Mouse (Mus musculus): ENCODE data around the gene Cacna1c. TPM values are rescaled to one million over a fixed set of nuclear protein-coding genes. Genes with fewer than 3 reads are reported as not detected.

Cacna1c gene
- polyA plus RNA-seq, 1 experiment from 2014 or later, result 2.1 TPM

- DNase-seq (ENCODE audit: low read depth, low spot score), result no peak
- no peak for TF ChIP-seq CTCF (IDR thresholded peaks at IDR 0.05)
- POLR2A ChIA-PET, result no interaction called here
- CTCF ChIA-PET, result no interaction called here
- H3K27me3 ChIP-seq, result no peaks in the 10 kb centered on the region
- no peak for ATAC-seq
- in situ Hi-C loops (cut with MboI; ENCODE audit: low pct_unique_long_range_greater_than_20kb), result no loop called here
These were observed 139.1 kb downstream of the Cacna1c start for GRCm38 (mm10) chr6:119057076-119057479.

GRCm38 (mm10) chr6:119052801-119053200 is 143.4 kb downstream of the Cacna1c start:
- CTCF ChIA-PET, result no interaction called here
- TF ChIP-seq CTCF (IDR thresholded peaks at IDR 0.05), result no peak
- in situ Hi-C loops (cut with MboI; ENCODE audit: low pct_unique_long_range_greater_than_20kb), result no loop called here

GRCm38 (mm10) chr6:119052366-119052765 is 143.9 kb downstream of the Cacna1c start:
- TF ChIP-seq CTCF (IDR thresholded peaks at IDR 0.05), result no peak
- in situ Hi-C loops (cut with MboI; ENCODE audit: low pct_unique_long_range_greater_than_20kb), result no loop called here
- CTCF ChIA-PET, result no interaction called here
- no peaks in the 10 kb centered on the region for H3K27me3 ChIP-seq
- POLR2A ChIA-PET, result no interaction called here
- ATAC-seq (no peak), DNase-seq (ENCODE audit: low read depth, low spot score) (no peak)

More at GRCm38 (mm10) chr6:119052801-119053200, 143.4 kb downstream of the Cacna1c start:
- H3K27me3 ChIP-seq, result no peaks in the 10 kb centered on the region
- DNase-seq (ENCODE audit: low read depth, low spot score), result no peak
- POLR2A ChIA-PET, result no interaction called here
- no peak for ATAC-seq

- POLR2A ChIA-PET, result no interaction called here
- CTCF ChIA-PET, result interaction anchor here (0.6 kb wide), 1 partner anchor 9 kb away, joined by 3 read pairs; no protein-coding TSS in a partner anchor
- DNase-seq (ENCODE audit: low read depth, low spot score) (no peak), ATAC-seq (no peak)
- H3K27me3 ChIP-seq, result no peaks in the 10 kb centered on the region
- in situ Hi-C loops (cut with MboI; ENCODE audit: low pct_unique_long_range_greater_than_20kb), result no loop called here
- TF ChIP-seq CTCF (IDR thresholded peaks at IDR 0.05), result no peak
These were observed 144.5 kb downstream of the Cacna1c start for GRCm38 (mm10) chr6:119051721-119052120.

GRCm38 (mm10) chr6:119047340-119047739 is 148.9 kb downstream of the Cacna1c start:
- no peak for TF ChIP-seq CTCF (IDR thresholded peaks at IDR 0.05)
- in situ Hi-C loops (cut with MboI; ENCODE audit: low pct_unique_long_range_greater_than_20kb), result no loop called here
- POLR2A ChIA-PET, result no interaction called here
- DNase-seq (ENCODE audit: low read depth, low spot score) (no peak), ATAC-seq (no peak)
- no peaks in the 10 kb centered on the region for H3K27me3 ChIP-seq
- CTCF ChIA-PET, result no interaction called here

GRCm38 (mm10) chr6:119045498-119045897 is 150.7 kb downstream of the Cacna1c start:
- POLR2A ChIA-PET, result no interaction called here
- no peak for ATAC-seq
- in situ Hi-C loops (cut with MboI; ENCODE audit: low pct_unique_long_range_greater_than_20kb), result no loop called here
- no peaks in the 10 kb centered on the region for H3K27me3 ChIP-seq
- CTCF ChIA-PET, result no interaction called here
- no peak for TF ChIP-seq CTCF (IDR thresholded peaks at IDR 0.05)
- no peak for DNase-seq (ENCODE audit: low read depth, low spot score)

- in situ Hi-C loops (cut with MboI; ENCODE audit: low pct_unique_long_range_greater_than_20kb), result no loop called here
- ChIA-PET POLR2A (interaction anchor here (0.5 kb wide), 1 partner anchor 101 kb away, joined by 3 read pairs; no protein-coding TSS in a partner anchor), CTCF (interaction anchor here (1.6 kb wide), 1 partner anchor 11 kb away, joined by 4 read pairs; no protein-coding TSS in a partner anchor)
- TF ChIP-seq CTCF (IDR thresholded peaks at IDR 0.05), result no peak
- no peaks in the 10 kb centered on the region for H3K27me3 ChIP-seq
- DNase-seq (ENCODE audit: low read depth, low spot score) (no peak), ATAC-seq (no peak)
These were observed 152.1 kb downstream of the Cacna1c start for GRCm38 (mm10) chr6:119044148-119044547.

GRCm38 (mm10) chr6:119042803-119043202 is 153.4 kb downstream of the Cacna1c start:
- CTCF ChIA-PET, result interaction anchor here (1.1 to 1.6 kb wide), 2 partner anchors 9 to 12 kb away, joined by 3 to 4 read pairs; no protein-coding TSS in a partner anchor
- H3K27me3 ChIP-seq, result no peaks in the 10 kb centered on the region
- no peak for TF ChIP-seq CTCF (IDR thresholded peaks at IDR 0.05)
- DNase-seq (ENCODE audit: low read depth, low spot score), result no peak
- in situ Hi-C loops (cut with MboI; ENCODE audit: low pct_unique_long_range_greater_than_20kb), result no loop called here
- POLR2A ChIA-PET, result no interaction called here
- ATAC-seq, result no peak

- no peak for ATAC-seq
- no peak for DNase-seq (ENCODE audit: low read depth, low spot score)
- no peak for TF ChIP-seq CTCF (IDR thresholded peaks at IDR 0.05)
- no peaks in the 10 kb centered on the region for H3K27me3 ChIP-seq
- ChIA-PET POLR2A (no interaction called here), CTCF (no interaction called here)
- in situ Hi-C loops (cut with MboI; ENCODE audit: low pct_unique_long_range_greater_than_20kb), result no loop called here
These were observed 155.3 kb downstream of the Cacna1c start for GRCm38 (mm10) chr6:119040961-119041360.

- ChIA-PET CTCF (no interaction called here), POLR2A (no interaction called here)
- ATAC-seq, result no peak
- DNase-seq (ENCODE audit: low read depth, low spot score), result no peak
- in situ Hi-C loops (cut with MboI; ENCODE audit: low pct_unique_long_range_greater_than_20kb), result no loop called here
- no peak for TF ChIP-seq CTCF (IDR thresholded peaks at IDR 0.05)
- no peaks in the 10 kb centered on the region for H3K27me3 ChIP-seq
These were observed 156.4 kb downstream of the Cacna1c start for GRCm38 (mm10) chr6:119039815-119040214.

- ChIA-PET CTCF (no interaction called here), POLR2A (interaction anchor here (0.7 kb wide), 1 partner anchor 611 kb away, joined by 3 read pairs; no protein-coding TSS in a partner anchor)
- in situ Hi-C loops (cut with MboI; ENCODE audit: low pct_unique_long_range_greater_than_20kb), result no loop called here
- no peak for DNase-seq (ENCODE audit: low read depth, low spot score)
- no peak for ATAC-seq
- TF ChIP-seq CTCF (IDR thresholded peaks at IDR 0.05), result no peak
- no peaks in the 10 kb centered on the region for H3K27me3 ChIP-seq
These were observed 156.9 kb downstream of the Cacna1c start for GRCm38 (mm10) chr6:119039293-119039692.

GRCm38 (mm10) chr6:119037815-119038214 is 158.4 kb downstream of the Cacna1c start:
- no peak for ATAC-seq
- no peak for TF ChIP-seq CTCF (IDR thresholded peaks at IDR 0.05)
- CTCF ChIA-PET, result interaction anchor here (1.1 kb wide), 1 partner anchor 15 kb away, joined by 3 read pairs; no protein-coding TSS in a partner anchor
- H3K27me3 ChIP-seq, result no peaks in the 10 kb centered on the region
- DNase-seq (ENCODE audit: low read depth, low spot score), result no peak
- POLR2A ChIA-PET, result no interaction called here
- in situ Hi-C loops (cut with MboI; ENCODE audit: low pct_unique_long_range_greater_than_20kb), result no loop called here

Measured in Patski (cell line).